Mouse (Mus musculus): ENCODE measurements at regions not wholly inside any gene's neighbourhood (a gene's known extent, or its start where the extent isn't known, plus 50 kb on each side); places are given as distances from the start of the nearest gene placed in this dataset.
A peak's percentile ranks its signal among the peaks of the same experiment; 100 is the strongest.

- Histone ChIP-seq H3K27me3 (ENCODE audit: control insufficient read depth in 1 of 2, insufficient read depth in 2 of 2, low read length in 2 of 2) (no peaks in the 10 kb centered on the region), H3K9me3 (replicated peaks; ENCODE audit: insufficient read depth, low read length) (no peaks in the 10 kb centered on the region), H3K4me3 (ENCODE audit: control insufficient read depth in 1 of 2, insufficient read depth in 1 of 2, low read depth in 2 of 2, low read length in 2 of 2) (no peak overlapping the region), H3K4me1 (ENCODE audit: control insufficient read depth in 1 of 2, insufficient read depth in 2 of 2, low read length in 2 of 2) (no peaks in the 10 kb centered on the region), H3K79me2 (ENCODE audit: control insufficient read depth, insufficient read depth, low read length, poor library complexity) (no peaks in the 10 kb centered on the region), H3K9ac (ENCODE audit: control insufficient read depth, low read depth, low read length, poor library complexity, severe bottlenecking) (no peak overlapping the region), H3K27ac (ENCODE audit: control insufficient read depth, low read depth, low read length) (no peak overlapping the region), H3K36me3 (ENCODE audit: control insufficient read depth in 1 of 2, insufficient read depth in 2 of 2, low read length in 2 of 2) (no peaks in the 10 kb centered on the region)
- TF ChIP-seq ZMIZ1 (IDR thresholded peaks at IDR 0.05; ENCODE audit: low read depth, low read length) (no peak), CTCF (IDR thresholded peaks at IDR 0.05 in 2 of 3, conservative IDR thresholded peaks at IDR 0.05 in 1 of 3; ENCODE audit: control insufficient read depth in 1 of 3, insufficient read depth in 1 of 3, low read depth in 2 of 3, low read length in 3 of 3, poor library complexity in 1 of 3, severe bottlenecking in 1 of 3) (no peak), GATA1 (IDR thresholded peaks at IDR 0.05; ENCODE audit: low read depth, low read length) (no peak), BHLHE40 (IDR thresholded peaks at IDR 0.05; ENCODE audit: borderline replicate concordance, low read depth, low read length) (no peak), POLR2AphosphoS5 (IDR thresholded peaks at IDR 0.05; ENCODE audit: borderline replicate concordance, low read depth, low read length) (no peak), KAT2A (conservative IDR thresholded peaks at IDR 0.05; ENCODE audit: low read depth, low read length) (no peak), JUND (IDR thresholded peaks at IDR 0.05; ENCODE audit: low read depth, low read length) (no peak), USF1 (IDR thresholded peaks at IDR 0.05; ENCODE audit: low read depth, low read length) (no peak), ELF1 (IDR thresholded peaks at IDR 0.05; ENCODE audit: low read depth, low read length) (no peak), SIN3A (IDR thresholded peaks at IDR 0.05; ENCODE audit: low read length) (no peak), ETS1 (IDR thresholded peaks at IDR 0.05; ENCODE audit: low read depth, low read length) (no peak), UBTF (IDR thresholded peaks at IDR 0.05; ENCODE audit: borderline replicate concordance, insufficient read depth, low read depth, low read length) (no peak)
- no peak for DNase-seq (ENCODE audit: low read depth, low spot score)
Measured at GRCm38 (mm10) chr7:73151586-73152467, 223.5 kb upstream of the Rgma start.

- H3K4me1 ChIP-seq (ENCODE audit: control insufficient read depth in 1 of 2, insufficient read depth in 2 of 2, low read length in 2 of 2): no peaks in the 10 kb centered on the region
- no peak overlapping the region for H3K27ac ChIP-seq (ENCODE audit: control insufficient read depth, low read depth, low read length)
- no peak overlapping the region for H3K4me3 ChIP-seq (ENCODE audit: control insufficient read depth in 1 of 2, insufficient read depth in 1 of 2, low read depth in 2 of 2, low read length in 2 of 2)
- H3K9ac ChIP-seq (ENCODE audit: control insufficient read depth, low read depth, low read length, poor library complexity, severe bottlenecking): no peak overlapping the region
- TF ChIP-seq ZC3H11A (IDR thresholded peaks at IDR 0.05; ENCODE audit: low read depth, low read length) (no peak), MAFK (IDR thresholded peaks at IDR 0.05; ENCODE audit: borderline replicate concordance, low read depth, low read length) (peak; percentile 51; the same call in 1 of the 2 replicates), TBP (IDR thresholded peaks at IDR 0.05; ENCODE audit: low read depth, low read length) (no peak), UBTF (IDR thresholded peaks at IDR 0.05; ENCODE audit: borderline replicate concordance, insufficient read depth, low read depth, low read length) (no peak), TCF12 (IDR thresholded peaks at IDR 0.05; ENCODE audit: low read depth, low read length) (no peak), MYC (IDR thresholded peaks at IDR 0.05; ENCODE audit: low read depth, low read length) (no peak)
- no peaks in the 10 kb centered on the region for H3K9me3 ChIP-seq (replicated peaks; ENCODE audit: insufficient read depth, low read length)
- H3K27me3 ChIP-seq (ENCODE audit: control insufficient read depth in 1 of 2, insufficient read depth in 2 of 2, low read length in 2 of 2): no peaks in the 10 kb centered on the region
- no peak for DNase-seq (ENCODE audit: low read depth, low spot score)
- H3K36me3 ChIP-seq (ENCODE audit: control insufficient read depth in 1 of 2, insufficient read depth in 2 of 2, low read length in 2 of 2): no peaks in the 10 kb centered on the region
- H3K79me2 ChIP-seq (ENCODE audit: control insufficient read depth, insufficient read depth, low read length, poor library complexity): no peaks in the 10 kb centered on the region
Measured at GRCm38 (mm10) chr7:73153668-73154067, 221.6 kb upstream of the Rgma start.

Data from MEL (cell line).